12 mouse cellular contexts compared by ENCODE assay signal in the genomic region with DNA sequence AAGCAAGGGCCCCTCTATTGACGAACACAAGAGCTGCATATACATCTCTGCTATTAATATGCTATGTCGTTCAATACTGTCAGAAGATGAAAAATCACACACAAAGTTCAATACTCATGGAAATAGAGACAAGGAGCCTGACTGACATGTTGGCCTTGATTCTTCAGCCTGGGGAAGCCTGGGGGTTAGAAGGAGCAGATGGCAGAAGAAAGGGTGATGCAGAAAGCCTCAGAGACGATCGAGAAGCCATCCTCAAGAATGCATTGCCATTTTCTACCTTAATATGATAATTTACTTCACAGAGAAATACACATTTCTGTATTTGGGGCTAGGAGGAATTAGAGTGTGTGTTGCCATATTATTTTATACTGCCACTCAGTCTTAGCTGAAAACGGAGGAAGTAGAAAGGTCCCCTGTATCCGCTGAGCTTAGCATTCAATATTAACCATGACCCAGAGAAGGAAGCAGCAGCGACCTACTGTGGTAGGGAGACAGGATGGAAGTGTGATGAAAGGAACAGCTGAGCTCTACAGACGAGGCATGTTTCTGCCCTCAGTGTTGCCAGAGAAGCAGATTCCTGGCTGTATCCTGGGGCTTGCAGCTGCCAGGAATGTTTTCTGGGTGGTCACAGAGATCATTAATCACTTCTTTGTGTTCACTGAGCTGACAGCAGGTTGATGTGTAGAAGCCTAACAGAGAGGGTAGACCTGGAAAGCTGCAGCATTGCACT.
DNase-seq lines count a peak whose midpoint lies in the region; ATAC-seq and TF ChIP-seq lines count a peak whose summit lies in the region.
"Had no signal": no experiment of that assay in that cellular context is flagged by ENCODE, and none has a peak within 500 bp of the region (broad histone marks: within the 10 kb centered on the region; RNA-seq: fewer than 3 reads in every experiment).

No protein-coding gene starts in this region.

- H3K9me3 ChIP-seq in forebrain, embryonic 10.5 days, result no peaks in the 10 kb centered on the region; the same call in 1 of the 2 replicates
- H3K9me3 ChIP-seq in forebrain, embryonic 12.5 days, result no peaks in the 10 kb centered on the region
- 0 out of 2 replicates have a peak, but pooled peaks cover 2% of the 10 kb centered on the region for H3K9me3 ChIP-seq in midbrain, embryonic 13.5 days
- H3K9me3 ChIP-seq: embryonic facial prominence, embryonic 15.5 days had no signal

- H3K27ac ChIP-seq in forebrain, embryonic 10.5 days, result peak overlapping the region; percentile 20; the same call in 1 of the 2 replicates
- H3K27ac ChIP-seq in forebrain, embryonic 12.5 days, result no peak overlapping the region
- H3K27ac ChIP-seq in midbrain, embryonic 13.5 days, result peak overlapping the region; percentile 26; the same call in 1 of the 2 replicates
- H3K27ac ChIP-seq: embryonic facial prominence, embryonic 15.5 days; liver, embryonic 13.5 days had no signal

- DNase-seq in forebrain, embryonic 10.5 days (ENCODE audit: extremely low spot score, low spot score), result no peak
- DNase-seq in brain, embryonic 14.5 days (ENCODE audit: low read depth), result peak; percentile 85
- DNase-seq in urinary bladder, postnatal 25 days (ENCODE audit: low spot score), result no peak
- no peak for DNase-seq in heart, adult 18-20 months
- no peak for DNase-seq in MN1 (ENCODE audit: low spot score)
- DNase-seq: heart, postnatal 14 days; liver, embryonic 13.5 days; thymus, postnatal 36 days had no signal

- TF ChIP-seq POLR2A in brain, embryonic 14.5 days (IDR thresholded peaks at IDR 0.05; ENCODE audit: borderline replicate concordance, extremely low read depth, insufficient read depth, insufficient read length, poor library complexity, severe bottlenecking), result no peak

- no peaks in the 10 kb centered on the region for H3K27me3 ChIP-seq in forebrain, embryonic 10.5 days (ENCODE audit: poor library complexity, severe bottlenecking)
- H3K27me3 ChIP-seq in forebrain, embryonic 12.5 days, result no peaks in the 10 kb centered on the region
- H3K27me3 ChIP-seq in midbrain, embryonic 13.5 days, result no peaks in the 10 kb centered on the region
- H3K27me3 ChIP-seq: embryonic facial prominence, embryonic 15.5 days; liver, embryonic 13.5 days had no signal

- WGBS in forebrain, embryonic 10.5 days, result 71% methylated on average over 8 of the region's 8 CpGs
- WGBS in forebrain, embryonic 12.5 days, result 64% methylated on average over 8 of the region's 8 CpGs
- WGBS in midbrain, embryonic 13.5 days, result 52% methylated on average over 8 of the region's 8 CpGs

- TF ChIP-seq CTCF in brain, embryonic 14.5 days (IDR thresholded peaks at IDR 0.05; ENCODE audit: borderline replicate concordance, extremely low read depth, insufficient read depth, insufficient read length), result peak; percentile 2; the same call in 1 of the 2 replicates

- no peak overlapping the region for H3K4me3 ChIP-seq in forebrain, embryonic 10.5 days
- no peak overlapping the region for H3K4me3 ChIP-seq in forebrain, embryonic 12.5 days (replicated peaks)
- H3K4me3 ChIP-seq in midbrain, embryonic 13.5 days (replicated peaks), result no peak overlapping the region
- H3K4me3 ChIP-seq: embryonic facial prominence, embryonic 15.5 days; liver, embryonic 13.5 days had no signal

- no peak overlapping the region for H3K9ac ChIP-seq in forebrain, embryonic 12.5 days
- H3K9ac ChIP-seq in midbrain, embryonic 13.5 days (replicated peaks), result no peak overlapping the region
- H3K9ac ChIP-seq: embryonic facial prominence, embryonic 15.5 days; liver, embryonic 13.5 days had no signal

- peaks cover 13% of the 10 kb centered on the region for H3K4me1 ChIP-seq in forebrain, embryonic 10.5 days
- H3K4me1 ChIP-seq in forebrain, embryonic 12.5 days, result peaks cover 9% of the 10 kb centered on the region
- H3K4me1 ChIP-seq in midbrain, embryonic 13.5 days (replicated peaks), result peaks cover 15% of the 10 kb centered on the region
- H3K4me1 ChIP-seq: embryonic facial prominence, embryonic 15.5 days; liver, embryonic 13.5 days had no signal

- H3K4me2 ChIP-seq in forebrain, embryonic 12.5 days, result no peak overlapping the region
- H3K4me2 ChIP-seq in midbrain, embryonic 13.5 days (replicated peaks), result no peak overlapping the region
- H3K4me2 ChIP-seq: embryonic facial prominence, embryonic 15.5 days; liver, embryonic 13.5 days had no signal

- no peaks in the 10 kb centered on the region for H3K36me3 ChIP-seq in forebrain, embryonic 10.5 days (replicated peaks)
- H3K36me3 ChIP-seq in forebrain, embryonic 12.5 days (replicated peaks), result no peaks in the 10 kb centered on the region
- H3K36me3 ChIP-seq in midbrain, embryonic 13.5 days, result no peaks in the 10 kb centered on the region
- H3K36me3 ChIP-seq: embryonic facial prominence, embryonic 15.5 days; liver, embryonic 13.5 days had no signal

- no peak for ATAC-seq in forebrain, embryonic 12.5 days (ENCODE audit: low FRiP score)
- ATAC-seq in hematopoietic stem cell, adult 5-6 weeks (replicated peaks in 1 of 2; ENCODE audit: insufficient read depth in 1 of 2, low FRiP score in 2 of 2, low TSS enrichment in 1 of 2, low read depth in 1 of 2, poor library complexity in 2 of 2, severe bottlenecking in 2 of 2), result peak; percentile 88 to 89
- peak; percentile 79 for ATAC-seq in midbrain, embryonic 13.5 days
